Mouse (Mus musculus): ENCODE results near the gene Prn. TPM values are rescaled to one million over a fixed set of nuclear protein-coding genes. Genes with fewer than 3 reads are reported as not detected.

Prn gene
- polyA plus RNA-seq, 1 experiment from 2014 or later, result 0.32 TPM

GRCm38 (mm10) chr2:131902867-131903266 lies 6.9 kb upstream of the Prn start:
- H3K27me3 ChIP-seq (replicated peaks; ENCODE audit: control insufficient read depth, insufficient read depth, low read length), result 0 out of 2 replicates have a peak, but pooled peaks cover 3% of the 10 kb centered on the region
- no peaks in the 10 kb centered on the region for H3K36me3 ChIP-seq (ENCODE audit: control insufficient read depth, insufficient read depth, low read length)
- no peaks in the 10 kb centered on the region for H3K4me1 ChIP-seq (ENCODE audit: control insufficient read depth, insufficient read depth, low read length)
- H3K4me2 ChIP-seq (ENCODE audit: low read length), result no peak overlapping the region
- no peak for DNase-seq (ENCODE audit: low spot score)
- no peak for ATAC-seq
- no peaks in the 10 kb centered on the region for H3K9me3 ChIP-seq (replicated peaks; ENCODE audit: control insufficient read depth, low read length)
- no peak overlapping the region for H3K4me3 ChIP-seq (ENCODE audit: low read depth, low read length)
- no peak overlapping the region for H3K27ac ChIP-seq (ENCODE audit: low read depth, low read length)
- H3K9ac ChIP-seq (ENCODE audit: low read length), result no peak overlapping the region
- 66% methylated on average over 8 of the region's 8 CpGs for WGBS

DNA sequence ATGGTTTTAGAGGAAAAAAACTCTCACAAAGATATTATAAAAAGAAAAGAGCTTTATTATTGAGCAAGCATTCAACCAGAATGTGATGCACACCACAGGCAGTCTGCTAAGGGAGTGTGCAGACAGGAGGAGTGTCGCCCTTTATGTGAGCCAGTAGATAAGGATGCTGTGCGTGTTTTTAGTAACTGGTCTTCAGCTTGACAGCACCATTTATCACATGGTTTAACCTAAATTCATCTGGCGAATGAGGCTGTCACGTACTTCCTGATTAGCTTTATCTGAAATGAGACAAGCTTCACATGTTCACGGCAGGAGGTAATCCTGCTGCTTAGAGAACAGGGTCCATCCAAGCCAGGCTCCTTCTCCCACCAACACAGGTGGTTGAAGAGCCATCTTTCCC lies 4.7 kb upstream of the Prn start:
- no peak overlapping the region for H3K9ac ChIP-seq (ENCODE audit: low read length)
- H3K4me3 ChIP-seq (ENCODE audit: low read depth, low read length), result no peak overlapping the region
- no peaks in the 10 kb centered on the region for H3K27me3 ChIP-seq (replicated peaks; ENCODE audit: control insufficient read depth, insufficient read depth, low read length)
- no peak for ATAC-seq
- no peaks in the 10 kb centered on the region for H3K9me3 ChIP-seq (replicated peaks; ENCODE audit: control insufficient read depth, low read length)
- H3K36me3 ChIP-seq (ENCODE audit: control insufficient read depth, insufficient read depth, low read length), result no peaks in the 10 kb centered on the region
- DNase-seq (ENCODE audit: low spot score), result no peak
- no peak overlapping the region for H3K4me2 ChIP-seq (ENCODE audit: low read length)
- no peak overlapping the region for H3K27ac ChIP-seq (ENCODE audit: low read depth, low read length)
- peaks cover 3% of the 10 kb centered on the region; the same call in 1 of the 2 replicates for H3K4me1 ChIP-seq (ENCODE audit: control insufficient read depth, insufficient read depth, low read length)
- WGBS, result 56% methylated on average over 5 of the region's 5 CpGs

GRCm38 (mm10) chr2:131905776-131906175 lies 4.0 kb upstream of the Prn start:
- Histone ChIP-seq H3K9ac (ENCODE audit: low read length) (no peak overlapping the region), H3K9me3 (replicated peaks; ENCODE audit: control insufficient read depth, low read length) (no peaks in the 10 kb centered on the region)
- WGBS, result 43% methylated on average over 6 of the region's 6 CpGs

DNA sequence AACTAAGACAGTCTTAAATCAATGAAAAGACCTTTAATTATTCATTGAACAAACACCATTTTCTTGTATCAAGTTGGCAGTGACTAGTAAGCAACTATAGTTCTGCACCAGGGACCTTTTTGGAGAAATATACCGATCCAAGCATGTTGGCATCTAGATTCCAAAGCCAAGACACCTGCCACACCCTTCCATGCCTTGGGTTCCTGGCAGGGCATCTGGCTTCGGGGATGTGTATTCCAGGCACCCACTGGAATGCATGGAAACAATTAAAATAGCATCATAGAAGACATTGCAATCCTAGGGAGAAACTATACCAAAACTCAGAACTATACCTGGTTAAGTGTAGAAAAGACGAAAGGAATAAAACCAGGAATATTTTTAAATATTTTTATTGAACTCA lies 3.5 kb upstream of the Prn start:
- Histone ChIP-seq H3K4me3 (ENCODE audit: low read depth, low read length) (no peak overlapping the region), H3K27ac (ENCODE audit: low read depth, low read length) (no peak overlapping the region), H3K27me3 (replicated peaks; ENCODE audit: control insufficient read depth, insufficient read depth, low read length) (no peaks in the 10 kb centered on the region), H3K9me3 (replicated peaks; ENCODE audit: control insufficient read depth, low read length) (no peaks in the 10 kb centered on the region), H3K4me2 (ENCODE audit: low read length) (no peak overlapping the region), H3K36me3 (ENCODE audit: control insufficient read depth, insufficient read depth, low read length) (no peaks in the 10 kb centered on the region), H3K9ac (ENCODE audit: low read length) (no peak overlapping the region), H3K4me1 (ENCODE audit: control insufficient read depth, insufficient read depth, low read length) (peaks cover 9% of the 10 kb centered on the region)
- 86% methylated on average over 3 of the region's 3 CpGs for WGBS
- DNase-seq (ENCODE audit: low spot score), result no peak
- ATAC-seq, result no peak

More at GRCm38 (mm10) chr2:131905776-131906175, 4.0 kb upstream of the Prn start:
- Histone ChIP-seq H3K27me3 (replicated peaks; ENCODE audit: control insufficient read depth, insufficient read depth, low read length) (no peaks in the 10 kb centered on the region), H3K4me1 (ENCODE audit: control insufficient read depth, insufficient read depth, low read length) (peaks cover 4% of the 10 kb centered on the region; the same call in 1 of the 2 replicates), H3K4me2 (ENCODE audit: low read length) (no peak overlapping the region), H3K4me3 (ENCODE audit: low read depth, low read length) (no peak overlapping the region), H3K27ac (ENCODE audit: low read depth, low read length) (no peak overlapping the region), H3K36me3 (ENCODE audit: control insufficient read depth, insufficient read depth, low read length) (no peaks in the 10 kb centered on the region)
- ATAC-seq (no peak), DNase-seq (ENCODE audit: low spot score) (no peak)

GRCm38 (mm10) chr2:131906846-131907245 lies 2.9 kb upstream of the Prn start:
- Histone ChIP-seq H3K4me2 (ENCODE audit: low read length) (no peak overlapping the region), H3K4me1 (ENCODE audit: control insufficient read depth, insufficient read depth, low read length) (peaks cover 15% of the 10 kb centered on the region), H3K9ac (ENCODE audit: low read length) (no peak overlapping the region), H3K36me3 (ENCODE audit: control insufficient read depth, insufficient read depth, low read length) (no peaks in the 10 kb centered on the region), H3K27me3 (replicated peaks; ENCODE audit: control insufficient read depth, insufficient read depth, low read length) (no peaks in the 10 kb centered on the region), H3K9me3 (replicated peaks; ENCODE audit: control insufficient read depth, low read length) (no peaks in the 10 kb centered on the region), H3K27ac (ENCODE audit: low read depth, low read length) (no peak overlapping the region), H3K4me3 (ENCODE audit: low read depth, low read length) (no peak overlapping the region)
- DNase-seq (ENCODE audit: low spot score), result no peak
- ATAC-seq, result no peak
- WGBS, result 89% methylated on average over 1 of the region's 1 CpGs

DNA sequence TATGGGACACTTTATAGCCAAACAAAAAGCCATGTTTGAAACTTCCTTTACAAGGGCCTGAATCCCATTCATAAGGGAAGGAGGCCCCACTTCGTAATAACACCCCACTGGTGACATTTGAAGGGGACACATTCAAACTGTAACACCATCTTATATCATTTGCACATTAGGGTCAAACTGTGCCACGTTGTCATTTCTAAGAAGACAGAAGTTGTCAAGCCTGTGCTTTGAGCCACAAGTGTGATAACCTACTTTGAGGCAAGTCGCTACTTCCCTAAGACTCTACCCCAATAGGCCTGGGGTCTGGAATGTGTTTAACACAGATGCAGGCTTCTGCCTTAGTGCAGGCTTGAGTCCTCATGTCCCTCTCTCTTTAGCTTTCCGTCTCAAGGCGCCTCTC lies 2.4 kb upstream of the Prn start:
- Histone ChIP-seq H3K4me3 (ENCODE audit: low read depth, low read length) (no peak overlapping the region), H3K4me2 (ENCODE audit: low read length) (no peak overlapping the region), H3K4me1 (ENCODE audit: control insufficient read depth, insufficient read depth, low read length) (peaks cover 17% of the 10 kb centered on the region), H3K36me3 (ENCODE audit: control insufficient read depth, insufficient read depth, low read length) (no peaks in the 10 kb centered on the region), H3K9me3 (replicated peaks; ENCODE audit: control insufficient read depth, low read length) (no peaks in the 10 kb centered on the region), H3K27ac (ENCODE audit: low read depth, low read length) (no peak overlapping the region), H3K27me3 (replicated peaks; ENCODE audit: control insufficient read depth, insufficient read depth, low read length) (no peaks in the 10 kb centered on the region), H3K9ac (ENCODE audit: low read length) (no peak overlapping the region)
- 86% methylated on average over 5 of the region's 5 CpGs for WGBS
- DNase-seq (ENCODE audit: low spot score) (no peak), ATAC-seq (no peak)

DNA sequence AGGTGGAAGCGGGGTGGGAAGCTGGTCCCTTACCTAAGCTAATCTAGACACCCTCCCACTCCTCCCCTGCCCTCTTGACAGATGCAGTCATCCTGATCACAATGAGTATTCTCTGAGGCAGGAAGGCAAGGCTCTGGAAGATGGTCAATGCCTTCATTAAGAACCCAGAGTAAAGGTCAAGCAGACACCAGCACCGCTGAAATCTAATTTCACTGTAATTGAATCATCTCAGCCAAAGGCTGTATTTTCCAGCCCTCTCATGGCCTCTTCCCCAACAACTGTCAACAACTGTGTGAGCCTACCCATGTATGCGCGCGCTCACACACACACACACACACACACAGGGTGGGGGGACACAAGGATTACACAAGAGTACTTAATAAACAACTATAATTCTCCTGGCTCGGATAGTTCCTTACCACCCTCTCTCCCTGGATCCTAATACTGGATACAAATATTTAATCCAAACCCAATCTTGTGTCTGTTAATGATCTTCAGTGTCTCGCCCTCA lies 1.4 kb upstream of the Prn start:
- no peak for DNase-seq (ENCODE audit: low spot score)
- no peak overlapping the region for H3K27ac ChIP-seq (ENCODE audit: low read depth, low read length)
- no peak for ATAC-seq

GRCm38 (mm10) chr2:131908906-131909305 lies 851 bp upstream of the Prn start:
- no peaks in the 10 kb centered on the region for H3K27me3 ChIP-seq (replicated peaks; ENCODE audit: control insufficient read depth, insufficient read depth, low read length)
- peaks cover 22% of the 10 kb centered on the region for H3K4me1 ChIP-seq (ENCODE audit: control insufficient read depth, insufficient read depth, low read length)
- no peak for ATAC-seq
- H3K9me3 ChIP-seq (replicated peaks; ENCODE audit: control insufficient read depth, low read length), result no peaks in the 10 kb centered on the region
- WGBS, result 97% methylated on average over 1 of the region's 1 CpGs
- H3K4me3 ChIP-seq (ENCODE audit: low read depth, low read length), result no peak overlapping the region
- peak overlapping the region; percentile 75; the same call in 1 of the 2 replicates for H3K4me2 ChIP-seq (ENCODE audit: low read length)
- DNase-seq (ENCODE audit: low spot score), result no peak
- H3K27ac ChIP-seq (ENCODE audit: low read depth, low read length), result no peak overlapping the region
- no peak overlapping the region for H3K9ac ChIP-seq (ENCODE audit: low read length)
- H3K36me3 ChIP-seq (ENCODE audit: control insufficient read depth, insufficient read depth, low read length), result 0 out of 2 replicates have a peak, but pooled peaks cover 5% of the 10 kb centered on the region

More for the DNA sequence above, 1.4 kb upstream of the Prn start:
- Histone ChIP-seq H3K36me3 (ENCODE audit: control insufficient read depth, insufficient read depth, low read length) (0 out of 2 replicates have a peak, but pooled peaks cover under 1% of the 10 kb centered on the region), H3K4me3 (ENCODE audit: low read depth, low read length) (no peak overlapping the region), H3K9me3 (replicated peaks; ENCODE audit: control insufficient read depth, low read length) (no peaks in the 10 kb centered on the region), H3K4me1 (ENCODE audit: control insufficient read depth, insufficient read depth, low read length) (peaks cover 18% of the 10 kb centered on the region), H3K4me2 (ENCODE audit: low read length) (no peak overlapping the region), H3K9ac (ENCODE audit: low read length) (no peak overlapping the region), H3K27me3 (replicated peaks; ENCODE audit: control insufficient read depth, insufficient read depth, low read length) (no peaks in the 10 kb centered on the region)
- 89% methylated on average over 7 of the region's 7 CpGs for WGBS

GRCm38 (mm10) chr2:131910847-131911246 lies 1.1 kb downstream of the Prn start:
- Histone ChIP-seq H3K4me1 (ENCODE audit: control insufficient read depth, insufficient read depth, low read length) (peaks cover 22% of the 10 kb centered on the region), H3K27me3 (replicated peaks; ENCODE audit: control insufficient read depth, insufficient read depth, low read length) (no peaks in the 10 kb centered on the region), H3K4me2 (ENCODE audit: low read length) (peak overlapping the region; percentile 75), H3K4me3 (ENCODE audit: low read depth, low read length) (peak overlapping the region; percentile 63), H3K9ac (ENCODE audit: low read length) (peak overlapping the region; percentile 91), H3K9me3 (replicated peaks; ENCODE audit: control insufficient read depth, low read length) (no peaks in the 10 kb centered on the region), H3K36me3 (ENCODE audit: control insufficient read depth, insufficient read depth, low read length) (peaks cover 11% of the 10 kb centered on the region; the same call in 1 of the 2 replicates), H3K27ac (ENCODE audit: low read depth, low read length) (0 out of 2 replicates have a peak overlapping the region, but pooled peaks have one; percentile 46)
- WGBS, result 50% methylated on average over 2 of the region's 2 CpGs
- DNase-seq (ENCODE audit: low spot score) (no peak), ATAC-seq (no peak)

All from forebrain, embryonic 14.5 days (tissue).